Mouse (Mus musculus) embryo, embryonic 11 days (tissue): Measurements from ENCODE around the gene Rrnad1.
"Not testable (repeated sequence)": the region's sequence is repeated elsewhere in the genome, so short reads cannot be mapped to it uniquely, and the experiment has no call there.

Experiments used
- DNase-seq: peaks from one replicate; pipeline ENCODE4 v3.0.0-alpha.2; 2015

Rrnad1 gene

DNA sequence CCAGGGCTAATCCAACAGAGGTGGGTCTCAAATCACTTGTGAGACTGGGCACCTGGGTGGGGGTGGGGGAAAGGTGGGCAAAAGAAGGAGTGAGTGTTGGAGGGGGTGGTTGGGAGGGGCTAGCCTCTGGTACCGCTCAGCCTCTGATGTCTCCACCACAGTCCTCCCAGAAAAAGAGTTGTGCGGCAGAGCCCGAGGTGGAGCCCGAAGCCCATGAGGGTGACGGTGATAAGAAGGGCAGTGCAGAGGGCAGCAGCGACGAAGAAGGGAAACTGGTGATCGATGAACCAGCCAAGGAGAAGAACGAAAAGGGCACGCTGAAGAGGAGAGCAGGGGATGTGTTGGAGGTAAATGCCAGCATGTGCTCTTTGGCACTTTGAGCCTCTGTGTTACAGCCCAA is 16.6 kb downstream of the Rrnad1 start:
- DNase-seq, result no peak

DNA sequence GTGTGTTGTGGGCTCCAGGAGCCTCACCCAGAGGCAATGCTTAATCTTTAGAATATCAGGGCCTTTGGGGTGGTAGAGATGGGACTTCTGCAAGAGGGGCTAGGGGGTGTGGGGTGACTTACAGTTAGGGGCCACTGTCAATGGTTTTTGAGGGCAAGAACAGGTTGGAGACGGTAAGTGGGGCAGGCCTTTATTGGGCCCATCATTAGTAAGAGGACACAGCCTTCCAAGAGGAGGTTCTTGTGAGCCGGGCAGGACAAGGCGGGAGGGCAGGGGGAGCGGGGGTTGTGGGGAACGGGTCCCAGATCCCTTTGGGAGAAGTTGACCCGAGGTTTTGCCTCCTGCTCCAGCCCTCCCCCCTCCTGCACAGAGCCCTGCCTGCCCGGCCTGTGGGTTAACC is 17.0 kb downstream of the Rrnad1 start:
- no peak for DNase-seq

DNA sequence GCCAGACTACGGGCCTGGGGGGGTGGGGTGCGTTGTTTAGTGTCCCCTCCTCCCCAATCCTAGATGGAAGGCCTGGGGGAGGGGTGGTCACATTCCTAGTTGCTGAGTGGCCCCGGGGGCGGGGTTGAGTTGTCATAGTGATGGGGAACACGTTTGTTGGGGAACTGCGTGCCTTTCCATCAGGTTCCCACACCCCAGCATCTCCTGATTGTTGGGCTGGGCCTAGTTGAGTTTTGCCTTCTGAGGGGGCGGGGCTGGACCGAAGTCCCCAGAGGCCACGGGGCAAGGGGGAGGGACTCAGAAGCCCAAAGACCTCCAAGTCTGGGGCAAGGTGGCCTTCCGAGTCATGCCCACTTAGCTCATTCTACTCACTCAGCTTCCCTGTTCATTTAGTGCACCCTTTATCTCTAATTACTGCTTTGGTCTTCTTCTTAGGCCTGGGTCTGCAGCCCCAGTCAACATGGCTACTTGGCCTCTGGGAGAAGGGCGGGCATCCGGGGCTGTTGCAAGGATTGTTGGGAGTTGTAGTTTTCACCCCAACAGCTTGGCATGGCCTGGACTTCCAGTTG is 19.9 kb downstream of the Rrnad1 start:
- DNase-seq, result peak; percentile 91

DNA sequence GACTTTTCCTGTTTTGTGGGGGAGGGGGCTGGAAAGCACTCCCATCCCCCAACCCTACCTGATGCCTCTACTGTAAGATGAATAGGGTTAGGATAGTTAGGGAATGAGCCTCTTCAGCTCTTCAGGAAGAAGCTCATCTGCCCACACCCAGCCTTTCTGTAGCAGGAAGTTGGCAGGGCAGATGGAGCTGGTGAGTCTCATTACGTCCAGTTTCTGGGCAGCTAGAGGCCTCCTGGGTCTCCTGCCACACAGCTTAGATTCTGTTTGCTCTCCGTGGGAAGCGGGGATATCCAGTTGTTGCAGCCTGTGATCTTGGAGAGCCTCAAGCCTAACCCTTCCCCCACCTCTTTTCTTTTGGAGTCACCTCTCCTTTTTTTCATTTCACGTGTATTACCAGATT is 20.6 kb downstream of the Rrnad1 start:
- DNase-seq, result peak; percentile 28

GRCm38 (mm10) chr3:87909381-87909780 is 21.1 kb downstream of the Rrnad1 start:
- no peak for DNase-seq

DNA sequence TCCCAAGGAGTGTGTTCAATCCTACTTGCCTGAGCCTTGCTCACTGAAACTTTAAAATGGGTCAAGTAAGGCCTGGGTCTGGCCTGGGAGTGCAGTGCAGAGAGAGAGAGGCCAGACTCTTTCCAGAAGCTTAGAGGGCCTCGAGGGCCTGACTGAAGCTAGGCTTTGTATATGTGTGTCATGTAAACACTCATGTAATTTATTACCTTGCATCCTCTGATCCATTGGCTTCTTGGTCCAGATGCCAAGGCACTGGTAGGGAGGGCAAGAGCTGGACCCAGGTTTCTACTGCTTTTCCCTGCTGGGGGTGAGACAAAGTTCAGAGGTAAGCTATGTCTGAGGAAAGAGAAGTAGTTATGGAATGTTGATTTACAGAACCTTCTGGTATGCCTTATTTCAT is 22.6 kb downstream of the Rrnad1 start:
- DNase-seq, result no peak

GRCm38 (mm10) chr3:87906981-87907857 is 23.3 kb downstream of the Rrnad1 start:
- peak; percentile 59 for DNase-seq

- DNase-seq, result peak; percentile 55
Observed at GRCm38 (mm10) chr3:87906601-87906980, 23.9 kb downstream of the Rrnad1 start.

DNA sequence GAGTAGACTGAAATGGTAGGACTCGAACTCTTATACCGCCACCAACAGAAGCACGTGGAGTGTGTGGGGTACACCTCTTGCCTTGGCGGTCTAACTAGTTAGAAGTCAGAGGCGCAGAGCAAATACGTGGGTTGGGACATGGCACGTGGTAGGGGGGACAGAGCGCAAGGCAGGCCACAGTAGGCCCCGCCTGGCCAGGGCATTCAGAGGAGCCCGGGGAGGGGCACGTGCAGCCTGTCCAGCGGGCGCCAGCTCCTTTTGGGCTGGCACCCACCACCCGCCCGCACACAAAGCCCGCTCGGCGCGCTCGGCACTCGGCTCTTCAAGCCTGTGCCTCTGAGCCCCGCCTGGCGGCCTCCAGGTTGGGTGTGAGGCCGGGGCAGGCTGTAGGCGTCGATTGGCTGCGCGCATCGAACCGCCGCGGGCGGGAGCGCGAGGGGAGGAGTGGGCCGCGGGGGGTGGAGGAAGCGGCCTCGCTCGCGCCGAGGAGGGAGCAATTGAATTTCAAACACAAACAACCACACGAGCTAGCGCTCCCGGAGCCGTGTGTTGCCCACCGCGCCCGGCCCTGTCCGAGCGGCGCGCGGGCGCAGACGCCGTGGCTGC is 24.5 kb downstream of the Rrnad1 start, which contains the start of gene Hdgf:
Gene Hdgf (plus strand): TSS at position 442 of the 606 bp plus-strand sequence.
- peak; percentile 100 for DNase-seq

GRCm38 (mm10) chr3:87903821-87904220 is 26.7 kb downstream of the Rrnad1 start:
- DNase-seq, result no peak

- DNase-seq, result not testable (repeated sequence)
Observed at GRCm38 (mm10) chr3:87901959-87902358, 28.6 kb downstream of the Rrnad1 start.

GRCm38 (mm10) chr3:87901036-87901624 is 29.4 kb downstream of the Rrnad1 start:
- no peak for DNase-seq

- no peak for DNase-seq
Observed at GRCm38 (mm10) chr3:87899776-87900175, 30.7 kb downstream of the Rrnad1 start.

DNA sequence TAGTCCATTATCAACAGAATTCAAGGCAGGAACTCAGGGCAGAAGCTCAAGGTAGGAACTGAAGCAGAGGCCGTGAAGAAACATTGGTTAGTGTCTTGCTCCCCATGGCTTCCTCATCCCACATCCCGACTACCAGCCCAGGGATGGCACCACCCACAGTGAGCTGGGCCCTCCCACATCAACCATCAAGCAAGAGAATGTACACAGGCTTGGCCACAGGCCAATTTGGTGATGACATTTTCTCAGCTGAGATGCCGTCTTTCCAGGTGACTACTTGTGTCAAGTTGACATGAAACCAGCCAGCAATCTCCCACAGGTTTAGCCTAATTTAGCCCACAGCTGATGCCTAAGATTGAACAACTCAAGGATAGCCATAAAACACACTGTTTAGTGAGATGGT is 31.3 kb downstream of the Rrnad1 start:
- no peak for DNase-seq

DNA sequence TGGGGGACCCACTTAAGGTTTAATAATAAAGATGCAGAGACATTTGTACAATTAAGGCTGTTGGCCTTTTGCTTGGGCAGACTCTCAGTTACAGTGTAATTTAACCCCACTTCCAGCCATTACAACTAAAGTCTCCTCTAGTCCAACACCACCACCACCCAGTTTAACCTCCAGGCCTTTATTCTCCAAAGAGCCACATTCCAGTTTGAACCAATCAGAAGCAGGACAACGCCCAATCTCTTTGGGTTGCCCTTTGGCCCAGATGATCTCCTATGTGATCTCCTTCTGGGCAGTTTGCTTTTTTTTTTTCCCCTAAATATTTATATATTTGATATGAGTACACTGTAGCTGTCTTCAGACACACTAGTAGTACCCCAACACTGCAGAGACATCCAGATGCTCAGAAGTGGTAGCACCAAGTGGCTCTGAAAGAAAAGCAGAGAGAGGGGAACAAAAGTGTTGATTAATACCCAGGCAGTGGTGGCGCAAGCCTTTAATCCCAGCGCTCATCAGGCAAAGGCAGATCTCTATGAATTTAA is 37.1 kb downstream of the Rrnad1 start:
- no peak for DNase-seq

DNA sequence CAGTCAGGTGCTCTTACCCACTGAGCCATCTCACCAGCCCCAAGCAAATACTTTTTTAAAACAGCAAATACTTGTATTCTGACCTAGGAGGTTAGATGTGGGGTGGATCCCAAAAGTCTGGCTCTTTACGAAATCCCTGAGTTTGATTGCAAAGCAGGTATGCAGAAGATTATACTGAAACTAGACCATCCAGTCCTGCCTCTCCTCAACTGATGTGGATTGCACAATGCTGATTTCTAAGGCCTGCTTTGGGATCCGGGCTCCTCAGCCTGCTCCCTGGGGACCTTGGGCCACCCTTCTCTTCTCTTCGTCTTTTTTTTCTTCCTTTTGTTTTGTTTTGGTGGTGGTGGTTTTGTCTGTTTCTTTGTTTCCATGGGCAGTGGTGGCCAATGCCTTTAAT is 39.0 kb downstream of the Rrnad1 start:
- DNase-seq, result no peak

DNA sequence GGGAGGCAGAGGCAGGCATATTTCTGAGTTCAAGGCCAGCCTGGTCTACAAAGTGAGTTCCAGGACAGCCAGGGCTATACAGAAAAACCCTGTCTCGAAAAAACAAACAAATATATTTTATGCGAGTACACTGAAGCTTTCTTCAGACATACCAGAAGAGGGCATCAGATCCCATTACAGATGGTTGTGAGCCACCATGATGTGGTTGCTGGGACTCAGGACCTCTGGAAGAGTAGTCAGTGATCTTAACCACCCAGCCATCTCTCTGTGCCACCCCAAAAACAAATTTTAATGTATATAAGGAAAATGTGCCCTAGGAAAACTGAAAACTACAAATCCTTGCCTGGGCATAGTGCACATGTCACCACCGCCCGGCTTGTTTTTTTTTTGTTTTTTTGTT is 43.1 kb downstream of the Rrnad1 start:
- DNase-seq, result not testable (repeated sequence)

- DNase-seq, result no peak
Observed at GRCm38 (mm10) chr3:87886416-87886815, 44.1 kb downstream of the Rrnad1 start.

DNA sequence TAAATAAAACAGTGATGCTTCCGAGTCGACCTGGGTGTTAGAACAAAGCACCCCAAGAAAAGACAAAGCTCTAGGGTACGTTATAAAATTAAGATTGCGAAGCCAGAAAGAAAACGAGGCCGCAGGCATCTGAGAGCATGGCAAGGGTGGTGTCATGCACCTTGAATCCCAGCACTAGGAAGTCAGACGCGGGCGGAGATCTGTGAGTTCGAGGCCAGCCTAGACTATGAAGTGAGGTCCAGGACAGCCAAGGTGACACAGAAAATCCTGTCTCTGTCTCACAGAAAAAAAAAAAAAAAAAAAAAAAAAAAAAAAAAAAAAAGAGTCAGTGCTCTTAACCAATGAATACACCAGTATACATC is 44.5 kb downstream of the Rrnad1 start:
- DNase-seq, result no peak

- DNase-seq, result peak; percentile 96
Observed at GRCm38 (mm10) chr3:87885281-87886003, 45.1 kb downstream of the Rrnad1 start, which contains the start of gene Prcc. TSS of gene Prcc (minus strand) at chr3:87885608.

- DNase-seq, result peak; percentile 65
Observed at GRCm38 (mm10) chr3:87884708-87885251, 45.7 kb downstream of the Rrnad1 start.

- no peak for DNase-seq
Observed at GRCm38 (mm10) chr3:87884291-87884690, 46.2 kb downstream of the Rrnad1 start.
